26 mouse cellular contexts compared by ENCODE assay signal in genomic region chr11:104155899-104156298, GRCm38 (mm10). TPM values are rescaled to one million over a fixed set of nuclear protein-coding genes. Genes with fewer than 3 reads are reported as not detected.
DNase-seq lines count a peak whose midpoint lies in the region; ATAC-seq and TF ChIP-seq lines count a peak whose summit lies in the region.
"Had no signal": no experiment of that assay in that cellular context is flagged by ENCODE, and none has a peak within 500 bp of the region (broad histone marks: within the 10 kb centered on the region; RNA-seq: fewer than 3 reads in every experiment).

No protein-coding gene starts in this region.

- H3K27me3 ChIP-seq in cerebellum, adult 2 months (ENCODE audit: control insufficient read depth, insufficient read depth, low read length): no peaks in the 10 kb centered on the region
- peaks cover 10% of the 10 kb centered on the region; the same call in 1 of the 2 replicates for H3K27me3 ChIP-seq in hindbrain, embryonic 12.5 days
- peaks cover 38% of the 10 kb centered on the region for H3K27me3 ChIP-seq in hindbrain, embryonic 10.5 days (ENCODE audit: insufficient read depth, poor library complexity, severe bottlenecking)
- H3K27me3 ChIP-seq in neural tube, embryonic 11.5 days (ENCODE audit: control insufficient read depth, insufficient read depth, low read length): no peaks in the 10 kb centered on the region
- peaks cover 69% of the 10 kb centered on the region for H3K27me3 ChIP-seq in forebrain, embryonic 10.5 days (ENCODE audit: poor library complexity, severe bottlenecking)

- ATAC-seq in hindbrain, embryonic 12.5 days (ENCODE audit: low FRiP score): no peak
- no peak for ATAC-seq in neural tube, embryonic 11.5 days (ENCODE audit: insufficient read depth, low FRiP score, low TSS enrichment)
- ATAC-seq: forebrain, embryonic 13.5 days; forebrain, embryonic 16.5 days; inflammation-experienced regulatory T-cells, adult 6 months; intestine, embryonic 16.5 days had no signal

- peaks cover 74% of the 10 kb centered on the region for H3K4me1 ChIP-seq in cerebellum, adult 2 months (ENCODE audit: control insufficient read depth, insufficient read depth, low read length)
- H3K4me1 ChIP-seq in hindbrain, embryonic 12.5 days: peaks cover 39% of the 10 kb centered on the region
- H3K4me1 ChIP-seq in hindbrain, embryonic 10.5 days (replicated peaks): peaks cover 53% of the 10 kb centered on the region
- H3K4me1 ChIP-seq in neural tube, embryonic 11.5 days (ENCODE audit: control insufficient read depth, insufficient read depth, low read length): peaks cover 12% of the 10 kb centered on the region
- H3K4me1 ChIP-seq in forebrain, embryonic 10.5 days: peaks cover 42% of the 10 kb centered on the region

- H3K4me3 ChIP-seq in cerebellum, adult 2 months (replicated peaks; ENCODE audit: insufficient read depth, low read depth, low read length): no peak overlapping the region
- H3K4me3 ChIP-seq in hindbrain, embryonic 12.5 days: no peak overlapping the region
- H3K4me3 ChIP-seq in hindbrain, embryonic 10.5 days: no peak overlapping the region
- no peak overlapping the region for H3K4me3 ChIP-seq in neural tube, embryonic 11.5 days (ENCODE audit: low read depth, low read length)
- H3K4me3 ChIP-seq in forebrain, embryonic 10.5 days: no peak overlapping the region
- H3K4me3 ChIP-seq: embryonic facial prominence, embryonic 10.5 days; embryonic facial prominence, embryonic 13.5 days; erythroblast, embryonic 14.5 days; forebrain, embryonic 13.5 days; heart, adult 2 months; heart, embryonic 10.5 days; heart, embryonic 13.5 days had no signal

- H3K36me3 ChIP-seq in hindbrain, embryonic 12.5 days: no peaks in the 10 kb centered on the region
- H3K36me3 ChIP-seq in hindbrain, embryonic 10.5 days: no peaks in the 10 kb centered on the region
- H3K36me3 ChIP-seq in neural tube, embryonic 11.5 days (ENCODE audit: control insufficient read depth, insufficient read depth, low read length): no peaks in the 10 kb centered on the region
- H3K36me3 ChIP-seq in forebrain, embryonic 10.5 days (replicated peaks): no peaks in the 10 kb centered on the region
- H3K36me3 ChIP-seq: embryonic facial prominence, embryonic 10.5 days; embryonic facial prominence, embryonic 13.5 days; G1E; heart, embryonic 10.5 days; heart, embryonic 13.5 days had no signal

- H3K9ac ChIP-seq in hindbrain, embryonic 12.5 days: no peak overlapping the region
- H3K9ac ChIP-seq in neural tube, embryonic 11.5 days (ENCODE audit: low read length): no peak overlapping the region
- H3K9ac ChIP-seq: embryonic facial prominence, embryonic 13.5 days; forebrain, embryonic 13.5 days; heart, embryonic 13.5 days had no signal

- no peak for DNase-seq in cerebellum, adult 2 months
- no peak for DNase-seq in cerebellum, postnatal 36 days
- DNase-seq in hindbrain, embryonic 10.5 days (ENCODE audit: low spot score): no peak
- DNase-seq in neural tube, embryonic 11.5 days (ENCODE audit: low spot score): no peak
- DNase-seq in neural tube, embryonic 10.5 days (ENCODE audit: extremely low spot score, low spot score): no peak
- DNase-seq in forebrain, embryonic 10.5 days (ENCODE audit: extremely low spot score, low spot score): no peak
- DNase-seq: adrenal gland, adult 2 months; gastrocnemius, postnatal 10 days; gastrocnemius, postnatal 36 days; heart, adult 2 months; heart, postnatal 14 days; heart, postnatal 4 days had no signal

- TF ChIP-seq CTCF in cerebellum, adult 2 months (IDR thresholded peaks at IDR 0.05; ENCODE audit: borderline replicate concordance, insufficient read depth, low read depth, low read length): no peak

- H3K9me3 ChIP-seq in hindbrain, embryonic 12.5 days (replicated peaks): no peaks in the 10 kb centered on the region
- no peaks in the 10 kb centered on the region for H3K9me3 ChIP-seq in hindbrain, embryonic 10.5 days
- H3K9me3 ChIP-seq in neural tube, embryonic 11.5 days (ENCODE audit: control insufficient read depth, low read length): no peaks in the 10 kb centered on the region
- H3K9me3 ChIP-seq in forebrain, embryonic 10.5 days: no peaks in the 10 kb centered on the region
- H3K9me3 ChIP-seq: embryonic facial prominence, embryonic 10.5 days; embryonic facial prominence, embryonic 13.5 days; forebrain, embryonic 13.5 days; G1E; heart, embryonic 10.5 days; heart, embryonic 13.5 days had no signal

- H3K4me2 ChIP-seq in hindbrain, embryonic 12.5 days (replicated peaks): no peak overlapping the region
- H3K4me2 ChIP-seq in neural tube, embryonic 11.5 days (ENCODE audit: low read depth): no peak overlapping the region
- H3K4me2 ChIP-seq: embryonic facial prominence, embryonic 13.5 days; forebrain, embryonic 13.5 days; heart, embryonic 13.5 days had no signal

- H3K27ac ChIP-seq in cerebellum, adult 2 months (ENCODE audit: insufficient read depth, low read length): peak overlapping the region; percentile 38
- peak overlapping the region; percentile 44; the same call in 1 of the 2 replicates for H3K27ac ChIP-seq in hindbrain, embryonic 12.5 days
- H3K27ac ChIP-seq in hindbrain, embryonic 10.5 days: no peak overlapping the region
- H3K27ac ChIP-seq in neural tube, embryonic 11.5 days (ENCODE audit: low read depth, low read length): peak overlapping the region; percentile 27; the same call in 1 of the 2 replicates
- no peak overlapping the region for H3K27ac ChIP-seq in forebrain, embryonic 10.5 days
- H3K27ac ChIP-seq: embryonic facial prominence, embryonic 10.5 days; embryonic facial prominence, embryonic 13.5 days; forebrain, embryonic 13.5 days; heart, adult 2 months; heart, embryonic 10.5 days; heart, embryonic 13.5 days; hindbrain, postnatal 0 days had no signal

- TF ChIP-seq POLR2A in cerebellum, adult 2 months (IDR thresholded peaks at IDR 0.05; ENCODE audit: borderline replicate concordance, insufficient read depth, low read length): no peak

RNA-seq across cellular contexts. Expression of gene Crhr1, which starts 23.2 kb away (rescaled TPM):
- 63.0 and 63.4 TPM in 2 replicates for polyA plus RNA-seq in cerebellum, adult 2 months (2012; rRNA removed)
- 1.8 and 2.9 TPM in 2 replicates for polyA plus RNA-seq in hindbrain, embryonic 12.5 days (2016; fragmentation: Nextera tagmentation; extraction: Ambion mirVana)
- 0.31 and 0.95 TPM in 2 replicates for polyA plus RNA-seq in hindbrain, embryonic 10.5 days (2016; fragmentation: Nextera tagmentation; extraction: Ambion mirVana)
- polyA plus RNA-seq in neural tube, embryonic 11.5 days (2014; fragmentation: Nextera tagmentation; extraction: Ambion mirVana): 0.24 and 0.97 TPM in 2 replicates
- 0.06 and 0.22 TPM in 2 replicates for polyA plus RNA-seq in forebrain, embryonic 10.5 days (2016; fragmentation: Nextera tagmentation; extraction: Ambion mirVana)
- polyA plus RNA-seq: erythroblast, embryonic 14.5 days; G1E; heart, adult 2 months; heart, embryonic 13.5 days; heart, embryonic 16.5 days; inflammation-experienced regulatory T-cells, adult 6 months had no signal

RNA-seq across cellular contexts. Expression of gene Sppl2c, which starts 30.2 kb away (rescaled TPM):
- polyA plus RNA-seq in cerebellum, adult 2 months (2012; rRNA removed): not detected in 2 replicates
- polyA plus RNA-seq in hindbrain, embryonic 12.5 days (2016; fragmentation: Nextera tagmentation; extraction: Ambion mirVana): not detected in 2 replicates
- polyA plus RNA-seq in hindbrain, embryonic 10.5 days (2016; fragmentation: Nextera tagmentation; extraction: Ambion mirVana): not detected in 2 replicates
- polyA plus RNA-seq in neural tube, embryonic 11.5 days (2014; fragmentation: Nextera tagmentation; extraction: Ambion mirVana): not detected in 2 replicates
- not detected in 2 replicates for polyA plus RNA-seq in forebrain, embryonic 10.5 days (2016; fragmentation: Nextera tagmentation; extraction: Ambion mirVana)
- polyA plus RNA-seq: adrenal gland, adult 2 months; cortical plate, adult 2 months; embryonic facial prominence, embryonic 10.5 days; embryonic facial prominence, embryonic 13.5 days; erythroblast, embryonic 14.5 days; forebrain, embryonic 13.5 days; forebrain, embryonic 16.5 days; G1E; heart, embryonic 10.5 days; heart, embryonic 13.5 days; heart, embryonic 16.5 days; hindbrain, postnatal 0 days; inflammation-experienced regulatory T-cells, adult 6 months; intestine, embryonic 16.5 days had no signal

Comparison
In these comparisons a context has a peak if more than half of its experiments do, and no peak if none do; other contexts are left out.
1. H3K27ac ChIP-seq: peak in cerebellum, adult 2 months (single experiment), hindbrain, embryonic 12.5 days (single experiment) and neural tube, embryonic 11.5 days (single experiment); none in hindbrain, embryonic 10.5 days (single experiment) and forebrain, embryonic 10.5 days (single experiment).
2. RNA of gene Crhr1, which starts 23.2 kb away (polyA plus RNA-seq): 63.0 to 63.4 TPM in cerebellum, adult 2 months; 1.8 to 2.9 TPM in hindbrain, embryonic 12.5 days, 0.31 to 0.95 TPM in hindbrain, embryonic 10.5 days, 0.24 to 0.97 TPM in neural tube, embryonic 11.5 days and 0.06 to 0.22 TPM in forebrain, embryonic 10.5 days; every median in the first group is over 10 times any median in the second.